Mouse (Mus musculus) MEL (cell line): ENCODE results near the gene Pigk. TPM values are rescaled to one million over a fixed set of nuclear protein-coding genes. Genes with fewer than 3 reads are reported as not detected.

Experiments used
- DNase-seq: peaks from one replicate; pipeline ENCODE4 v3.0.0; 2011; ENCODE audit warnings: low read depth, low spot score
- H3K27ac ChIP-seq: 2 replicates; pipeline ENCODE4 v1.5.1; 2012; ENCODE audit warnings: low read depth, mild to moderate bottlenecking, control low read depth, low read length, moderate library complexity; ENCODE audit not compliant: control insufficient read depth
- H3K27me3 ChIP-seq, 2 experiments: fragments of 150-350 bp in 1 of 2; sonication (generic) in 1 of 2; 2 replicates each; pipeline ENCODE4 v1.6.1; 2012; ENCODE audit warnings: low read length in 2 of 2, mild to moderate bottlenecking in 2 of 2, improper control_type of control experiment in 1 of 2, moderate library complexity in 1 of 2; ENCODE audit not compliant: insufficient read depth in 2 of 2, control insufficient read depth in 1 of 2
- H3K36me3 ChIP-seq, 2 experiments: 2 replicates each; pipeline ENCODE4 v1.6.1; 2012 to 2014; ENCODE audit warnings: low read length in 2 of 2, improper control_type of control experiment in 1 of 2, inconsistent platforms in 1 of 2, mild to moderate bottlenecking in 1 of 2; ENCODE audit not compliant: insufficient read depth in 2 of 2, control insufficient read depth in 1 of 2
- H3K4me1 ChIP-seq, 2 experiments: fragments of 150-350 bp in 1 of 2; sonication (generic) in 1 of 2; 2 replicates each; pipeline ENCODE4 v1.6.1; 2012; ENCODE audit warnings: low read length in 2 of 2, improper control_type of control experiment in 1 of 2, mild to moderate bottlenecking in 1 of 2; ENCODE audit not compliant: insufficient read depth in 2 of 2, control insufficient read depth in 1 of 2
- H3K4me3 ChIP-seq, 2 experiments: fragments of 150-350 bp in 1 of 2; sonication (generic) in 1 of 2; 2 replicates each; pipeline ENCODE4 v1.5.1; 2012; ENCODE audit warnings: low read depth in 2 of 2, low read length in 2 of 2, mild to moderate bottlenecking in 2 of 2, moderate library complexity in 2 of 2, control low read depth in 1 of 2, improper control_type of control experiment in 1 of 2; ENCODE audit not compliant: control insufficient read depth in 1 of 2, insufficient read depth in 1 of 2
- H3K79me2 ChIP-seq: 2 replicates; pipeline ENCODE4 v1.6.1; 2012; ENCODE audit warnings: mild to moderate bottlenecking, low read length, moderate library complexity; ENCODE audit not compliant: control insufficient read depth, poor library complexity, insufficient read depth
- H3K9ac ChIP-seq: 2 replicates; pipeline ENCODE4 v1.6.1; 2012; ENCODE audit warnings: low read depth, mild to moderate bottlenecking, control low read depth, low read length, moderate library complexity; ENCODE audit not compliant: control insufficient read depth, poor library complexity, severe bottlenecking
- H3K9me3 ChIP-seq: fragments of 150-350 bp; sonication (generic); replicated peaks from 2 replicates; pipeline ENCODE4 v1.6.1; 2012; ENCODE audit warnings: mild to moderate bottlenecking, low read length, improper control_type of control experiment, moderate library complexity; ENCODE audit not compliant: insufficient read depth
- BHLHE40 ChIP-seq: IDR thresholded peaks from 2 replicates; pipeline ENCODE4 v1.6.1; 2012; ENCODE audit warnings: low read depth, mild to moderate bottlenecking, inconsistent platforms, low read length, improper control_type of control experiment, borderline replicate concordance
- CTCF ChIP-seq, 3 experiments: IDR thresholded peaks in 2 of 3; conservative IDR thresholded peaks in 1 of 3; 2 replicates each; pipeline ENCODE4 v1.5.1; 2011 to 2012; ENCODE audit warnings: low read length in 3 of 3, low read depth in 2 of 3, mild to moderate bottlenecking in 2 of 3, improper control_type of control experiment in 1 of 3, inconsistent platforms in 1 of 3, mixed read lengths in 1 of 3, moderate library complexity in 1 of 3; ENCODE audit not compliant: control insufficient read depth in 1 of 3, insufficient read depth in 1 of 3, poor library complexity in 1 of 3, severe bottlenecking in 1 of 3
- E2F4 ChIP-seq: IDR thresholded peaks from 2 replicates; pipeline ENCODE4 v1.6.1; 2011; ENCODE audit warnings: low read depth, low read length, improper control_type of control experiment, borderline replicate concordance
- ELF1 ChIP-seq: IDR thresholded peaks from 2 replicates; pipeline ENCODE4 v1.6.1; 2014; ENCODE audit warnings: low read depth, mild to moderate bottlenecking, inconsistent platforms, low read length, improper control_type of control experiment, moderate library complexity
- ETS1 ChIP-seq: IDR thresholded peaks from 2 replicates; pipeline ENCODE4 v1.6.1; 2012; ENCODE audit warnings: low read depth, mild to moderate bottlenecking, inconsistent platforms, low read length, improper control_type of control experiment, moderate library complexity
- GABPA ChIP-seq: IDR thresholded peaks from 2 replicates; pipeline ENCODE4 v1.6.1; 2012; ENCODE audit warnings: low read depth, mild to moderate bottlenecking, inconsistent platforms, low read length, improper control_type of control experiment, moderate library complexity
- GATA1 ChIP-seq: IDR thresholded peaks from 2 replicates; pipeline ENCODE4 v1.6.1; 2011; ENCODE audit warnings: low read depth, low read length, improper control_type of control experiment
- MAFK ChIP-seq: IDR thresholded peaks from 2 replicates; pipeline ENCODE4 v1.6.1; 2011; ENCODE audit warnings: low read depth, mild to moderate bottlenecking, low read length, improper control_type of control experiment, borderline replicate concordance
- NELFE ChIP-seq: IDR thresholded peaks from 2 replicates; pipeline ENCODE4 v1.6.1; 2011; ENCODE audit warnings: low read depth, low read length, improper control_type of control experiment
- NRF1 ChIP-seq: IDR thresholded peaks from 2 replicates; pipeline ENCODE4 v1.6.1; 2014; ENCODE audit warnings: low read depth, mild to moderate bottlenecking, inconsistent platforms, low read length, improper control_type of control experiment, moderate library complexity; ENCODE audit not compliant: poor library complexity, insufficient read depth, severe bottlenecking
- RAD21 ChIP-seq: IDR thresholded peaks from 2 replicates; pipeline ENCODE4 v1.6.1; 2011; ENCODE audit warnings: mild to moderate bottlenecking, low read depth, low read length, improper control_type of control experiment
- SMC3 ChIP-seq: IDR thresholded peaks from 2 replicates; pipeline ENCODE4 v1.6.1; 2011; ENCODE audit warnings: low read depth, low read length, improper control_type of control experiment
- TAL1 ChIP-seq: IDR thresholded peaks from 2 replicates; pipeline ENCODE4 v1.6.1; 2012; ENCODE audit warnings: mild to moderate bottlenecking, inconsistent platforms, low read length, moderate library complexity, mixed read lengths
- polyA plus RNA-seq, 2 experiments: library from polyadenylated mRNA; stranded (reverse) in 1 of 2; unstranded in 1 of 2; fragments of >175 nt in 1 of 2; fragments of >200 nt in 1 of 2; gene quantifications; 2 replicates each; pipeline versions ENCODE4 v1.2.1 to v1.2.4; 2012; ENCODE audit warnings: low replicate concordance in 2 of 2, low read depth in 1 of 2; ENCODE audit not compliant: insufficient read length in 2 of 2, insufficient read depth in 1 of 2, missing spikeins in 1 of 2
- total RNA-seq: library from RNA; depleted of rRNA; stranded (reverse); fragments of 300-350 nt; gene quantifications from 2 replicates; pipeline ENCODE4 v1.2.3, GENCODE M21; 2012

Gene Pigk
- total and polyA plus RNA-seq, 3 experiments, result 14.6 to 17.8 TPM; not detected in 1

GRCm38 (mm10) chr3:152874431-152875355 lies 160.8 kb downstream of the Pigk start:
- Histone ChIP-seq H3K27me3 (peaks cover 2 to 19% of the 10 kb centered on the region in 2 experiments), H3K9me3 (no peaks in the 10 kb centered on the region), H3K27ac (no peak overlapping the region), H3K4me1 (no peaks in the 10 kb centered on the region), H3K9ac (no peak overlapping the region), H3K36me3 (no peaks in the 10 kb centered on the region), H3K79me2 (no peaks in the 10 kb centered on the region), H3K4me3 (no peak overlapping the region)
- no peak for TF ChIP-seq SMC3
- no peak for TF ChIP-seq NELFE
- no peak for TF ChIP-seq BHLHE40
- TF ChIP-seq MAFK, result no peak
- TF ChIP-seq GABPA, result no peak
- no peak for TF ChIP-seq ELF1
- DNase-seq, result no peak

GRCm38 (mm10) chr3:152875723-152876290 lies 161.9 kb downstream of the Pigk start:
- no peaks in the 10 kb centered on the region for H3K79me2 ChIP-seq
- H3K4me1 ChIP-seq, result no peaks in the 10 kb centered on the region
- H3K27ac ChIP-seq, result no peak overlapping the region
- DNase-seq, result no peak
- H3K9me3 ChIP-seq, result no peaks in the 10 kb centered on the region
- H3K27me3 ChIP-seq, result peaks cover 2 to 15% of the 10 kb centered on the region in 2 experiments
- H3K4me3 ChIP-seq, result no peak overlapping the region
- H3K36me3 ChIP-seq, result no peaks in the 10 kb centered on the region
- no peak overlapping the region for H3K9ac ChIP-seq
- no peak for TF ChIP-seq E2F4
- no peak for TF ChIP-seq TAL1
- TF ChIP-seq ETS1, result no peak
- no peak for TF ChIP-seq NRF1
- TF ChIP-seq SMC3, result peak; percentile 20; the same call in 1 of the 2 replicates
- TF ChIP-seq CTCF (IDR thresholded peaks at IDR 0.05 in 2 of 3, conservative IDR thresholded peaks at IDR 0.05 in 1 of 3; ENCODE audit: control insufficient read depth in 1 of 3, insufficient read depth in 1 of 3, low read depth in 2 of 3, low read length in 3 of 3, poor library complexity in 1 of 3, severe bottlenecking in 1 of 3), result peak; percentile 21 to 44 (median 30); a peak in 5 of 6 replicates
- no peak for TF ChIP-seq GATA1
- peak; percentile 15; the same call in 1 of the 2 replicates for TF ChIP-seq RAD21
